Mouse (Mus musculus): ENCODE data around the gene Cct6b. TPM values are rescaled to one million over a fixed set of nuclear protein-coding genes. Genes with fewer than 3 reads are reported as not detected.
"Not testable (repeated sequence)": the region's sequence is repeated elsewhere in the genome, so short reads cannot be mapped to it uniquely, and the experiment has no call there.

The Cct6b gene
- polyA plus RNA-seq, 3 experiments from 2014 or later = 0.32 to 0.42 TPM; not detected in 1

- ATAC-seq = no peak
Measured at GRCm38 (mm10) chr11:82699865-82700410, 64.2 kb downstream of the Cct6b start.

- ATAC-seq = no peak
Measured at GRCm38 (mm10) chr11:82695930-82696329, 68.2 kb downstream of the Cct6b start.

- ATAC-seq = not testable (repeated sequence)
Measured at GRCm38 (mm10) chr11:82694947-82695346, 69.2 kb downstream of the Cct6b start.

- ATAC-seq = no peak
Measured at GRCm38 (mm10) chr11:82692668-82693067, 71.5 kb downstream of the Cct6b start.

GRCm38 (mm10) chr11:82690476-82690875 is 73.6 kb downstream of the Cct6b start:
- ATAC-seq = no peak

- no peak for ATAC-seq
Measured at GRCm38 (mm10) chr11:82687668-82688067, 76.5 kb downstream of the Cct6b start.

GRCm38 (mm10) chr11:82684676-82685075 is 79.4 kb downstream of the Cct6b start:
- no peak for ATAC-seq

- no peak for ATAC-seq
Measured at GRCm38 (mm10) chr11:82683765-82684505, 80.2 kb downstream of the Cct6b start.

GRCm38 (mm10) chr11:82678561-82678960 is 85.6 kb downstream of the Cct6b start:
- ATAC-seq = no peak

Other genes with a start within 250 kb of the Cct6b start
- gene Zfp830, start within 50 bp of the Cct6b start, polyA plus RNA-seq (2017; shearing (Covaris generic)) = 10 to 100 TPM; 28.4 to 41.9 (median 31.8) TPM
- 10 to 100 TPM; 14.6 to 22.5 (median 21.1) TPM for gene Lig3, start 16.8 kb upstream of the Cct6b start, polyA plus RNA-seq (2017; shearing (Covaris generic))
- gene Rffl, start 106.9 kb upstream of the Cct6b start, polyA plus RNA-seq (2017; shearing (Covaris generic)) = 10 to 100 TPM in 1 of 3 experiments, 1 to 10 TPM in 2; 6.0 to 10.1 (median 9.1) TPM
- gene Rad51d, start 126.3 kb upstream of the Cct6b start, polyA plus RNA-seq (2017; shearing (Covaris generic)) = 10 to 100 TPM; 25.9 to 32.4 (median 30.9) TPM
- gene Fndc8, start 127.8 kb upstream of the Cct6b start, polyA plus RNA-seq (2017; shearing (Covaris generic)) = not detected
- gene Nle1, start 144.1 kb upstream of the Cct6b start, polyA plus RNA-seq (2017; shearing (Covaris generic)) = 10 to 100 TPM; 17.9 to 56.0 (median 48.0) TPM
- gene Unc45b, start 146.2 kb upstream of the Cct6b start, polyA plus RNA-seq (2017; shearing (Covaris generic)) = under 1 TPM in 1 of 3 experiments, not detected in 2; 0.25 TPM
- 10 to 100 TPM; 18.0 to 28.9 (median 27.4) TPM for gene Slfn5, start 187.0 kb upstream of the Cct6b start, polyA plus RNA-seq (2017; shearing (Covaris generic))
- 10 to 100 TPM; 23.0 to 30.8 (median 23.2) TPM for gene Slfn9, start 227.5 kb upstream of the Cct6b start, polyA plus RNA-seq (2017; shearing (Covaris generic))